Mouse (Mus musculus): ENCODE measurements around the gene Idi2. TPM values are rescaled to one million over a fixed set of nuclear protein-coding genes. Genes with fewer than 3 reads are reported as not detected.
"Not testable (repeated sequence)": the region's sequence is repeated elsewhere in the genome, so short reads cannot be mapped to it uniquely, and the experiment has no call there.

Gene Idi2
- not detected in 2 replicates for total RNA-seq (2014; rRNA removed)
- polyA plus RNA-seq (2012; rRNA removed): not detected in 2 replicates

GRCm38 (mm10) chr13:8952563-8952962, at the start of gene Idi2:
Idi2 (plus strand) TSS chr13:8952863.
- not testable (repeated sequence) for H3K4me3 ChIP-seq (ENCODE audit: insufficient read depth, low read depth, low read length); H3K79me2 ChIP-seq (ENCODE audit: control insufficient read depth, insufficient read depth, low read length); H3K4me1 ChIP-seq (ENCODE audit: control insufficient read depth, insufficient read depth, low read length); H3K27ac ChIP-seq (replicated peaks; ENCODE audit: insufficient read depth, low read depth, low read length); DNase-seq (ENCODE audit: extremely low read depth, low read depth, low spot score); H3K36me3 ChIP-seq (ENCODE audit: control insufficient read depth, insufficient read depth, low read length); H3K9ac ChIP-seq (ENCODE audit: low read depth, low read length); H3K27me3 ChIP-seq (ENCODE audit: control insufficient read depth, insufficient read depth, low read length)

GRCm38 (mm10) chr13:8905986-8906385, 46.7 kb upstream of the Idi2 start:
- H3K4me3 ChIP-seq (ENCODE audit: insufficient read depth, low read depth, low read length); H3K9ac ChIP-seq (ENCODE audit: low read depth, low read length); H3K36me3 ChIP-seq (ENCODE audit: control insufficient read depth, insufficient read depth, low read length); H3K79me2 ChIP-seq (ENCODE audit: control insufficient read depth, insufficient read depth, low read length); H3K4me1 ChIP-seq (ENCODE audit: control insufficient read depth, insufficient read depth, low read length); DNase-seq (ENCODE audit: extremely low read depth, low read depth, low spot score); H3K27me3 ChIP-seq (ENCODE audit: control insufficient read depth, insufficient read depth, low read length); H3K27ac ChIP-seq (replicated peaks; ENCODE audit: insufficient read depth, low read depth, low read length): not testable (repeated sequence)
- WGBS: 88% methylated on average over 2 of the region's 2 CpGs

GRCm38 (mm10) chr13:8913890-8914289, 38.8 kb upstream of the Idi2 start:
- not testable (repeated sequence) for DNase-seq (ENCODE audit: extremely low read depth, low read depth, low spot score); H3K27me3 ChIP-seq (ENCODE audit: control insufficient read depth, insufficient read depth, low read length); H3K79me2 ChIP-seq (ENCODE audit: control insufficient read depth, insufficient read depth, low read length); H3K36me3 ChIP-seq (ENCODE audit: control insufficient read depth, insufficient read depth, low read length); H3K27ac ChIP-seq (replicated peaks; ENCODE audit: insufficient read depth, low read depth, low read length); H3K4me1 ChIP-seq (ENCODE audit: control insufficient read depth, insufficient read depth, low read length); H3K4me3 ChIP-seq (ENCODE audit: insufficient read depth, low read depth, low read length); H3K9ac ChIP-seq (ENCODE audit: low read depth, low read length)
- 93% methylated on average over 8 of the region's 8 CpGs for WGBS

- Histone ChIP-seq H3K27me3 (ENCODE audit: control insufficient read depth, insufficient read depth, low read length) (no peaks in the 10 kb centered on the region), H3K9ac (ENCODE audit: low read depth, low read length) (no peak overlapping the region), H3K4me1 (ENCODE audit: control insufficient read depth, insufficient read depth, low read length) (no peaks in the 10 kb centered on the region), H3K36me3 (ENCODE audit: control insufficient read depth, insufficient read depth, low read length) (no peaks in the 10 kb centered on the region), H3K4me3 (ENCODE audit: insufficient read depth, low read depth, low read length) (no peak overlapping the region), H3K27ac (replicated peaks; ENCODE audit: insufficient read depth, low read depth, low read length) (no peak overlapping the region), H3K79me2 (ENCODE audit: control insufficient read depth, insufficient read depth, low read length) (no peaks in the 10 kb centered on the region)
- DNase-seq (ENCODE audit: extremely low read depth, low read depth, low spot score): no peak
- TF ChIP-seq POLR2A (IDR thresholded peaks at IDR 0.05; ENCODE audit: extremely low read depth, insufficient read depth, low read length) (no peak), CTCF (IDR thresholded peaks at IDR 0.05; ENCODE audit: low read depth, low read length) (no peak)
- WGBS: 41% methylated on average over 2 of the region's 2 CpGs
Measured at GRCm38 (mm10) chr13:8933499-8933898, 19.2 kb upstream of the Idi2 start.

- not testable (repeated sequence) for H3K4me1 ChIP-seq (ENCODE audit: control insufficient read depth, insufficient read depth, low read length); H3K79me2 ChIP-seq (ENCODE audit: control insufficient read depth, insufficient read depth, low read length); H3K36me3 ChIP-seq (ENCODE audit: control insufficient read depth, insufficient read depth, low read length); H3K9ac ChIP-seq (ENCODE audit: low read depth, low read length); H3K4me3 ChIP-seq (ENCODE audit: insufficient read depth, low read depth, low read length); DNase-seq (ENCODE audit: extremely low read depth, low read depth, low spot score); H3K27me3 ChIP-seq (ENCODE audit: control insufficient read depth, insufficient read depth, low read length); H3K27ac ChIP-seq (replicated peaks; ENCODE audit: insufficient read depth, low read depth, low read length)
- WGBS: 75% methylated on average over 6 of the region's 6 CpGs
Measured at GRCm38 (mm10) chr13:8937611-8938140, 15.0 kb upstream of the Idi2 start.

- not testable (repeated sequence) for H3K27me3 ChIP-seq (ENCODE audit: control insufficient read depth, insufficient read depth, low read length); H3K36me3 ChIP-seq (ENCODE audit: control insufficient read depth, insufficient read depth, low read length); H3K4me1 ChIP-seq (ENCODE audit: control insufficient read depth, insufficient read depth, low read length); H3K9ac ChIP-seq (ENCODE audit: low read depth, low read length); H3K79me2 ChIP-seq (ENCODE audit: control insufficient read depth, insufficient read depth, low read length); H3K27ac ChIP-seq (replicated peaks; ENCODE audit: insufficient read depth, low read depth, low read length); DNase-seq (ENCODE audit: extremely low read depth, low read depth, low spot score); H3K4me3 ChIP-seq (ENCODE audit: insufficient read depth, low read depth, low read length)
- WGBS: 79% methylated on average over 4 of the region's 4 CpGs
Measured at GRCm38 (mm10) chr13:8941110-8941509, 11.6 kb upstream of the Idi2 start.

GRCm38 (mm10) chr13:8941701-8942100, 11.0 kb upstream of the Idi2 start:
- not testable (repeated sequence) for H3K4me3 ChIP-seq (ENCODE audit: insufficient read depth, low read depth, low read length); H3K79me2 ChIP-seq (ENCODE audit: control insufficient read depth, insufficient read depth, low read length); H3K4me1 ChIP-seq (ENCODE audit: control insufficient read depth, insufficient read depth, low read length); H3K27ac ChIP-seq (replicated peaks; ENCODE audit: insufficient read depth, low read depth, low read length); H3K27me3 ChIP-seq (ENCODE audit: control insufficient read depth, insufficient read depth, low read length); DNase-seq (ENCODE audit: extremely low read depth, low read depth, low spot score); H3K9ac ChIP-seq (ENCODE audit: low read depth, low read length); H3K36me3 ChIP-seq (ENCODE audit: control insufficient read depth, insufficient read depth, low read length)
- WGBS: 71% methylated on average over 1 of the region's 5 CpGs

- not testable (repeated sequence) for H3K27me3 ChIP-seq (ENCODE audit: control insufficient read depth, insufficient read depth, low read length); H3K79me2 ChIP-seq (ENCODE audit: control insufficient read depth, insufficient read depth, low read length); H3K4me1 ChIP-seq (ENCODE audit: control insufficient read depth, insufficient read depth, low read length); H3K9ac ChIP-seq (ENCODE audit: low read depth, low read length); H3K4me3 ChIP-seq (ENCODE audit: insufficient read depth, low read depth, low read length); H3K27ac ChIP-seq (replicated peaks; ENCODE audit: insufficient read depth, low read depth, low read length); DNase-seq (ENCODE audit: extremely low read depth, low read depth, low spot score); H3K36me3 ChIP-seq (ENCODE audit: control insufficient read depth, insufficient read depth, low read length)
- no CpG with 5 or more reads among the region's 5 CpGs for WGBS
Measured at GRCm38 (mm10) chr13:8943828-8944227, 8.8 kb upstream of the Idi2 start.

- H3K4me3 ChIP-seq (ENCODE audit: insufficient read depth, low read depth, low read length); H3K36me3 ChIP-seq (ENCODE audit: control insufficient read depth, insufficient read depth, low read length); DNase-seq (ENCODE audit: extremely low read depth, low read depth, low spot score); H3K4me1 ChIP-seq (ENCODE audit: control insufficient read depth, insufficient read depth, low read length); H3K79me2 ChIP-seq (ENCODE audit: control insufficient read depth, insufficient read depth, low read length); H3K9ac ChIP-seq (ENCODE audit: low read depth, low read length); H3K27ac ChIP-seq (replicated peaks; ENCODE audit: insufficient read depth, low read depth, low read length); H3K27me3 ChIP-seq (ENCODE audit: control insufficient read depth, insufficient read depth, low read length): not testable (repeated sequence)
Measured at GRCm38 (mm10) chr13:8948131-8948530, 4.5 kb upstream of the Idi2 start, which contains the start of gene Gm9745. Gm9745 (minus strand) TSS chr13:8948231.

Measured in liver, adult 2 months (tissue).